Mouse (Mus musculus) heart, embryonic 10.5 days (tissue): ENCODE measurements around the gene Kbtbd13. TPM values are rescaled to one million over a fixed set of nuclear protein-coding genes. Genes with fewer than 3 reads are reported as not detected.

ENCODE experiments used
- DNase-seq: peaks from one replicate; pipeline ENCODE4 v3.0.0-alpha.2; 2017; ENCODE audit warnings: low spot score
- H3K27ac ChIP-seq: fragments of 300-500 bp; sonication (generic); 2 replicates; pipeline ENCODE4 v1.5.1; 2016; ENCODE audit warnings: mild to moderate bottlenecking
- H3K27me3 ChIP-seq: fragments of 300-500 bp; sonication (generic); 2 replicates; pipeline ENCODE4 v1.6.1; 2016; ENCODE audit warnings: mild to moderate bottlenecking; ENCODE audit not compliant: poor library complexity, insufficient read depth, severe bottlenecking
- H3K36me3 ChIP-seq: fragments of 300-500 bp; sonication (generic); 2 replicates; pipeline ENCODE4 v1.6.1; 2016; ENCODE audit warnings: mild to moderate bottlenecking, moderate library complexity
- H3K4me1 ChIP-seq: fragments of 300-500 bp; sonication (generic); 2 replicates; pipeline ENCODE4 v1.6.1; 2016; ENCODE audit warnings: mild to moderate bottlenecking
- H3K4me3 ChIP-seq: fragments of 300-500 bp; sonication (generic); 2 replicates; pipeline ENCODE4 v1.5.1; 2016; ENCODE audit warnings: mild to moderate bottlenecking, moderate library complexity
- H3K9me3 ChIP-seq: fragments of 300-500 bp; sonication (generic); 2 replicates; pipeline ENCODE4 v1.6.1; 2016; ENCODE audit warnings: mild to moderate bottlenecking, moderate library complexity
- WGBS: fragments of 180-500 bp; shearing (Covaris S2); methylation state at CpG from one replicate; pipeline ENCODE4 v1.1.7; 2016; 5-methylcytosine and 5-hydroxymethylcytosine counted together
- polyA plus RNA-seq: library from polyadenylated mRNA; unstranded; fragments of >200 nt; fragmentation: Nextera tagmentation; extraction: Ambion mirVana; gene quantifications from 2 replicates; pipeline ENCODE4 v1.2.1, GENCODE M21; 2016

The Kbtbd13 gene
- polyA plus RNA-seq, 1 experiment from 2014 or later = 1.4 TPM

DNA sequence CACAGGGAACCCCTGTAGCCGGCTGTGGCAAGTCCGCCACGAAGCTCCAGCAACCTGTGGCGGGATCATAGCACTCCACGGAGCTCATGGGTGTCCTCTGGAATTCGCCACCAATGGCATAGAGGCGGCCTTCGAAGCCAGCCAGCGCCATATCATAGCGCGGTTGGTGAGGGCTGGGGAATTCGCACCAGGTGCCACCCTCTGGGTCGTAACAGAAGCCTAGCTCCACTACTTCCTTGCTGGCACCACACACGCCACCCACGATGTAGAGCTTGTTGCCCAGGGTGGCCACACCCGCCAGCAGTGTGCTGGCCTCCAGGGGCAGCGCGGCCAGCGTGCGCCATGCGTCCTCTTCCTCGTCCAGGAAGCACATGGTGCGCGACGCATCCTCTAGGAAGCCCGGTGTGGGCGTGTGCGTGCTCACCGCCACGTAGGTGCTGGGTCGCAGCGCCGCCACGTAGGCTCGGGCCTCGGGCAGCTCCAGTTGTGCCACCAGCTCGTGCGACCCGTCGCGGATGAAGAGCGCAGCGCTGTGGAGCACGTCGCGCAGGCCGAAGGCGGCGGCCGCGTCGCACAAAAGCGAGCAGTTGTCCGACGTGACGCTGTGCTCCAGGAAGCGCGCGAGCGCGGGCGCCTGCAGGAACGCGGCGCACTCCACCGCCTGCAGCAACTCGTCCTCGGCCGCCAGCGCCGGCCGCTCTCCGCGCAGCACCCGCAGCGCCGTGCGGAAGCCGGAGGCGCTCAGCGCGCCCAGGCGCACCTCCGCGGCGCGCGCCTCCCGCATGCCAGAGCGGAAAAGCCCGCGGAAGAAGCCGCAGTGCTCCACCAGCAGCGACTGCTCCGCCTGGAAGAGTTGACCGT, 470 bp downstream of the Kbtbd13 start:
- Histone ChIP-seq H3K9me3 (no peaks in the 10 kb centered on the region), H3K4me3 (peak overlapping the region; percentile 61), H3K36me3 (no peaks in the 10 kb centered on the region), H3K27ac (peak overlapping the region; percentile 83), H3K4me1 (peaks cover 31% of the 10 kb centered on the region), H3K27me3 (peaks cover 52% of the 10 kb centered on the region)
- 12% methylated on average over 96 of the region's 96 CpGs for WGBS
- no peak for DNase-seq

DNA sequence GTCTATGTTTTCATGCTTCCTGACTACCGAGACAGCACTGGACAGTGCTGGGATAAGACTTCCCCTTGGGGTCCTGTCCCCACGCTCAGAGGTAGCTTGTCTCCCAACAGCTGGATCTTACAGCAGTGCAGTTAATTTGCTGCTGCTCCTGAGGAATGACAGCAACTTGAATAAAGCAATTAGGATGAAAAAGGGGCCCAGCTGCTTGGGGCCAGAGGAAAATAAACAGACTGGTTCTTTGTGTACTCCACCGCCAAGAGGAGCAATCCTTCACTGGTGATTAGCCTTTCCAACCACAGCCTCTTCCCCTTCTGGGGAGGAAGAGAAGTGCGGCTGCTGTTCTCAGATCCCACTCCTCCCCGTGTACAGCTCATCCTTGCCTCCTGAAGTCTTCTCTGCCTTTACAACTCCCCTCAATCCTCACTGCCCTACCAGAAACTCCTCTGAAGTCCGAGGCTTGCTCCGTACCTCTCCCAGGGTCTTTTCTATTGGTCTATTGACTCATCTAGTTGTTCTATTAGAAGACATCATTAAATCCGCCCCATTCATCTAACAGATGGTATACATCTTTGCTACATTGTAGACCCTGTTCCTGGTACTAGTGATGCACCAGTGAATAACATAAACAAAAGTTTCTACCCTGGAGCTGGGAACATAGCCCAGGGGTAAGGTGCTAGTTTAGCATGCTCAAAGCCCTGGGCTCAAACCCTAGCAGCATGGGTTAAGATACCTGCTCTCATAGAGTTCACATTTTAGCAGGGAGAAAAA, 4.9 kb downstream of the Kbtbd13 start:
- WGBS = 37% methylated on average over 8 of the region's 8 CpGs
- DNase-seq = no peak
- Histone ChIP-seq H3K27ac (no peak overlapping the region), H3K4me3 (no peak overlapping the region), H3K36me3 (no peaks in the 10 kb centered on the region), H3K4me1 (peaks cover 22% of the 10 kb centered on the region), H3K27me3 (peaks cover 36% of the 10 kb centered on the region), H3K9me3 (no peaks in the 10 kb centered on the region)

DNA sequence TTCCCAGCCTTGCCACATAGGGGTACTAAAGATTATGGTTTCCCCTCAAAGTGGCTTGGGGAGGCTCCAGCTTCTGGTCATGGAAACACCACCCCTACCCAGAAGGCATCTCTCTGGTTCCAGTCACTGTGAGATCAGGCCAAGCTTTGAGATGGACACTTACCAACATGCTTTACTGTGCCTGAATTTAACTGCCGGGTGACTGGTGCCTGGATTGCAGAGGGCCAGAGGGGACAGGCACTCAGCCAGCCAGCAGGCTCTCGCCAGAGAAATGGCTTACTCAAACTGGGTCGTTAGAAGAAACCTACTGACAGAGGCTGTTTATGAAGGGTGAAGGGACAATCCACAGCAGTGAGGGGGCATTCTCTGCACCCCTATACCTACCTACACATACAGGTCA, 7.2 kb downstream of the Kbtbd13 start:
- Histone ChIP-seq H3K4me1 (peaks cover 23% of the 10 kb centered on the region), H3K27me3 (peaks cover 13% of the 10 kb centered on the region), H3K9me3 (no peaks in the 10 kb centered on the region), H3K36me3 (no peaks in the 10 kb centered on the region), H3K4me3 (no peak overlapping the region), H3K27ac (no peak overlapping the region)
- 50% methylated on average over 3 of the region's 3 CpGs for whole genome bisulfite sequencing
- no peak for DNase-seq

DNA sequence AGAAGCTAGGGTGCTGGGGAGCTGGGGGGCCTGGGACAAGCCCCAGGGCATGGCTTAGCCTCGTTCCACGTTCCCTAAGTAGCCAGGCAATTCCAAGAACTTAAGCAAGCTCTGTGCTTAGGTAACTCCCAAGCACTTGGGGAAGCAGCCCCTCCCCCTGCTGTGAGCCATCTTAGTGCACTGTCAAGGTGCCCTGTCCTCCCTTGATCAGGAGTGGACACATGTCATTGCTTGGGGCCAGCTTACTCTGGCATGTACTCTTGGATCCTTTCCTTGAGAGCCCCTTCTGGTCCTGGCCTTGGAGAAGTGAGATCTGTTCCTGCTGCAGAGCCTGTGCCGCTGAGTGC, 8.7 kb downstream of the Kbtbd13 start:
- Histone ChIP-seq H3K36me3 (peaks cover under 1% of the 10 kb centered on the region; the same call in 1 of the 2 replicates), H3K9me3 (no peaks in the 10 kb centered on the region), H3K4me1 (peaks cover 23% of the 10 kb centered on the region), H3K27me3 (0 out of 2 replicates have a peak, but pooled peaks cover 5% of the 10 kb centered on the region), H3K27ac (peak overlapping the region; percentile 33; the same call in 1 of the 2 replicates), H3K4me3 (no peak overlapping the region)
- 43% methylated on average over 3 of the region's 3 CpGs for whole genome bisulfite sequencing
- DNase-seq = no peak

DNA sequence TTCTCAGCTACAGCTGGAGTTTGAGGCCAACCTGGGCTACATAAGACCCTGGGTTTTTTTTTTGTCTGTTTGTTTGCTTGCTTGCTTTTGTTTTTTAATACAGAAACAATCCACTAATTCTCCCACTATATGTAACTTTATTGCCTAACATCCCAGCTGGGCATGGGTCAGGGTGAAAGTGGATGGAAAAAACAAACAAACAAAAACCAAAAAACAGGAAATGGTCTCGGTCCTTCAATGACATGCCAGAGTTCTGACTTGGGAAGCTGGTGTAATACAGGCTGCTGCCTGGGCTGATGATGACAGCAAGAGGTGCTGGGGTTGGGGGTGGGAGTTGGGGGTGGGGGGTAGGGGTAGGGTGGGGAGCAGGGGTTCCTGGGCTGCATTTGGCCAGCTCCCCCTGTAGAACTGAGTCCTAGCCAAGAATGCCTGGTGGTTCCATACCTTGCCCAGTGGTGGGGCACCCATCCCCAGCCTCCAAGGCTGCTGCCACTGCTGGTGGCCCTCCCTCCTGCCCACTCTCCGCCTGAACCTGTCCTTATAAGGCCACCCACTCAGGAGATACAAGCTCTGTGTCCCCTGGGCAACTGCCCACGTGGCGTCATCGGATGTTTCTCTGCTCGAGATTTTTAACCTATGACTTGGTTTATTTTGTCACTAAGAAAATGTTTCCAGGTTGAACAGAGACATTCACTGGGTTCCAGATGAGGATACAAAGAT, 9.3 kb downstream of the Kbtbd13 start:
- peaks cover 23% of the 10 kb centered on the region for H3K4me1 ChIP-seq
- 65% methylated on average over 6 of the region's 6 CpGs for WGBS

DNA sequence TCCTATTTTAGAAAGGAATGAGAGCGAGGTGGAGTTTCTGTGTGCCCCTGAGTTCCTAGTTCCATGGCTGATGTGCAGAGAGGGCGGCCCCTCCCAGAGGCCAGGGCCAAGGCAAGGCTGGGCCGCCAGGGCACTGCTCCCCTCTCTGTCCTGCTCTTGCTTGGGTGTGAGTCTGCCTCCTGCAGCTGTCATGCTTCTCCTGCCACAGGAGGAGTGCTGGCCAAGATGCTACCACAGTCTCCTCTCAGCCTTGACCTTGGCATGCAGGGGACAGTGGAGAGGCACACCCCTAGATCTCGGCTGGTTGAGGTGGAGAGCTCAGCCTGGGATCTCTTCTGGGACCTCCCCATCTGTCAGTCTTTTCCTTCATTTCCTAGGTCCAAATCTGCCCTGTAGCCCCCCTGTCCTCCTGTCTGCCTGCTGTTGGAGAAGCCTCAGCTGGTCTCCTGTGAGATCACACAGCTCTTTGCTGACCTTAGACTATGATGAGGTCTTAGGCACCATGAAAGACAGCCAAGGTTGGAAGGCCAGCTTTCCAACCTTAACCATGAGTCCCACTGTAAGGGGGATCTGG, 10.3 kb downstream of the Kbtbd13 start:
- peaks cover 23% of the 10 kb centered on the region for H3K4me1 ChIP-seq
- 0 out of 2 replicates have a peak, but pooled peaks cover 5% of the 10 kb centered on the region for H3K27me3 ChIP-seq
- no peak for DNase-seq

More for the DNA sequence above, 9.3 kb downstream of the Kbtbd13 start:
- peak overlapping the region; percentile 33; the same call in 1 of the 2 replicates for H3K27ac ChIP-seq
- no peaks in the 10 kb centered on the region for H3K9me3 ChIP-seq
- no peak for DNase-seq
- H3K4me3 ChIP-seq = no peak overlapping the region
- peaks cover 6% of the 10 kb centered on the region for H3K36me3 ChIP-seq
- 0 out of 2 replicates have a peak, but pooled peaks cover 5% of the 10 kb centered on the region for H3K27me3 ChIP-seq

DNA sequence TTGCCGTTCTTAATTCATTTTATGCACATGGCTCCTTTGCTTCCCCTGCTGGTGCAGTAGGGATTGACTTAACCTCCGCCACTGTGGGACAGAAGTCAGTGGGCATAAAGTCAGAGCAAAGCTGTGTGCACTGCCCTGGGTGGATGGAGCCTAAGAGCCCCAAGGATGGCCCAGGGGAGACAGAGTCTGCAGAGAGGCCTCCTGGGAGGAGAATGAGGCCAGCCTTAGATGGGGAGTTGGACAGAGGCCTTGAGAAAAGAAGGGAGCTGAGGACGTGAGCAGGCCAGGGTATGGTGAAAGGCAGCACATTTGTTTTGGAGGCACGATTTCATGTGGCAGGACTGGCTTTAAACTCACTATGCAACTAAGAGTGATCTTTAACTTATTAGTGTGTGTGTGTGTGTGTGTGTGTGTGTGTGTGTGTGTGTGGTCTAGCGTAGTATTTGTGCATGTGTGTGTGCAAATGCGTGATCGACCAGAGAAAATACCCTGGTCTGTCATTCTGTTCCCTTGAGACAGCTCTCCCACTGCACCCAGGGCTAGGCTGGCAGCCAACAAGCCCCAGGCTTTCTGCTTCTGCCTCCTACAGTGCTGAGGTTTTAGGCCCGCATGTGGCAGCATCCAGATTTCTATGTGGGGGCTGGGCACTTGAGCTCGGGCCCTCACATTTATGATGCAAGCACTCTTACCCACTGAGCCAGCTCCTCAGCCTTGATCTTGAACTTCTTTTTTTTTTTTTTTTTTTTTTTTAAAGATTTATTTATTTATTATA, 16.1 kb downstream of the Kbtbd13 start:
- H3K4me1 ChIP-seq = peaks cover 8% of the 10 kb centered on the region; the same call in 1 of the 2 replicates
- peaks cover 23% of the 10 kb centered on the region for H3K36me3 ChIP-seq
- H3K27me3 ChIP-seq = no peaks in the 10 kb centered on the region
- no peaks in the 10 kb centered on the region for H3K9me3 ChIP-seq
- H3K27ac ChIP-seq = peak overlapping the region; percentile 18; the same call in 1 of the 2 replicates
- DNase-seq = no peak
- WGBS = 84% methylated on average over 9 of the region's 9 CpGs
- H3K4me3 ChIP-seq = no peak overlapping the region

More for the DNA sequence above, 10.3 kb downstream of the Kbtbd13 start:
- Histone ChIP-seq H3K9me3 (no peaks in the 10 kb centered on the region), H3K36me3 (peaks cover 6% of the 10 kb centered on the region), H3K4me3 (no peak overlapping the region), H3K27ac (peak overlapping the region; percentile 23; the same call in 1 of the 2 replicates)
- 79% methylated on average over 4 of the region's 4 CpGs for WGBS

DNA sequence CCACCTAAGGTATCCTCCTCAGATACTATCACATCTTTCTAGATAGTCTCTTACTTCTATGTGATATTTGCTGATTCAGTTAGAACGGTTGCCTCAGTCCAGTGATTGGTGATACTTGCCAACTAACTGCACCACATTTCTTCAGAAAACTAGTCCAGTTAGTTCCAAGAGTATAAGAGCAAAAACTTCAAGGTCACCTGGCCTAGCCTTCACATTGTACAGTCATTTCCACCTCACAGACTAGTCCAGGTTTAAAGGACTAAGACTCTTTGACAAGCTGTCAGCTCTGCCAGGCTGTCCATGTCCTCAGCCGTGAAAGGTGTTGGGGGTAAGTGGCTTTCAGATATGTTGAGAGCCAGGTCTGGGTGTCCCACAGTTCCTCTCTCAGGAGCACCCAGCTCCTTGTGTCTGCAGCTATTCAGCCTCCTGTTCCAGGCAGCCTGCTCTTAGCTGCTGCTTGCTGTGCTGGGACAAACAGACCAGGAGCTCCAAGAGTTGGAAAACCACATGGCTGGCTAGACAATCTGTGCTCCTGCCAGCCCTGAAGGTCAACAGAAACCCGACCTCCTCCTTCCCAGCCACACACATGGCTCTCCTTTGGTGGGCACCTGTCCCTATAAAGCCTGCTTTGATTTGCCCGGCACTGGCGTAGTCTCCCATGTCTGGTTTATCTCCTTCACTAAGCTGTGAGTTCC, 16.8 kb downstream of the Kbtbd13 start:
- peak overlapping the region; percentile 18; the same call in 1 of the 2 replicates for H3K27ac ChIP-seq
- WGBS = 73% methylated on average over 5 of the region's 5 CpGs
- H3K27me3 ChIP-seq = no peaks in the 10 kb centered on the region
- no peaks in the 10 kb centered on the region for H3K9me3 ChIP-seq
- H3K4me1 ChIP-seq = peaks cover 8% of the 10 kb centered on the region; the same call in 1 of the 2 replicates
- no peak overlapping the region for H3K4me3 ChIP-seq
- no peak for DNase-seq
- H3K36me3 ChIP-seq = peaks cover 23% of the 10 kb centered on the region

DNA sequence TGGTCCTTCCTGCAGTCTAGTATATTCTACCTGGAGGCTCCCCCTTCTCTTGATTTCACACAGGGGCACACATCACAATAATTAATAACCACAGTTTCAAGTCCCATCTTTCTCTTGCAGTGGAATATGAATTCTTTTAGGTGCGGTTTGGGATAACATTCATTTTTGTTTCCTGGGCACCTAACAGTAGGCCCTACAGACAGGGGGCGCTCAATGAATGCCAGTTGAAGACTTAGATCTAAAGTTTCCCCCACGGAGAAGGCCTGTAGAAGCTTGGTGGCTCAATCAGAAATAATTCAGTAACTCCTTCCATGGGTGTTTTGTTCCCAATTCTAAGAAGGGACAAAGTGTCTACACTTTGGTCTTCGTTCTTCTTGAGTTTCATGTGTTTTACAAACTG, 19.0 kb downstream of the Kbtbd13 start:
- H3K4me3 ChIP-seq = no peak overlapping the region
- peaks cover 13% of the 10 kb centered on the region; the same call in 1 of the 2 replicates for H3K4me1 ChIP-seq
- H3K36me3 ChIP-seq = peaks cover 20% of the 10 kb centered on the region
- 67% methylated on average over 4 of the region's 4 CpGs for WGBS
- no peaks in the 10 kb centered on the region for H3K9me3 ChIP-seq
- DNase-seq = no peak
- no peaks in the 10 kb centered on the region for H3K27me3 ChIP-seq
- no peak overlapping the region for H3K27ac ChIP-seq

DNA sequence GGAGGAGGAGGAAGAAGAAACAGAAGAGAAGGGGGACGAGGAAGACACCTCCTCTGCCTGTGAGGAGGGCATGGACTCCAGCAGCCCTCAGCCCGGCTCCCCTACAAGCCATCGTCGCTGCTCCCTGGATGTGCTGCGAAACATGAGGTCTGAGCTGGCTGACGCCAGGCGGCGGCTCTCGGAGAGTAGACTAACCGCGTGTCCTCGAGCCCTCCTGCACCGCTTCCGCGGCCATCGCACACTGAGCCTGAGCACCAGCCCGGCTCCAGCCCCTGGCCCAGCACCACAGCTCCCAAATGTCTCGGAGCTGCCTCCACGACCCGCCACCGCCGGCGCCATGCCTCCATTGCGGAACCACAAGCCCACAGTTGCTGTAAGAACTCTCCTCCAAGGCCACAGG, 19.7 kb downstream of the Kbtbd13 start:
- Histone ChIP-seq H3K9me3 (no peaks in the 10 kb centered on the region), H3K4me3 (no peak overlapping the region), H3K27me3 (no peaks in the 10 kb centered on the region), H3K4me1 (peaks cover 13% of the 10 kb centered on the region; the same call in 1 of the 2 replicates), H3K36me3 (peaks cover 17% of the 10 kb centered on the region), H3K27ac (no peak overlapping the region)
- DNase-seq = no peak
- 75% methylated on average over 24 of the region's 24 CpGs for WGBS

DNA sequence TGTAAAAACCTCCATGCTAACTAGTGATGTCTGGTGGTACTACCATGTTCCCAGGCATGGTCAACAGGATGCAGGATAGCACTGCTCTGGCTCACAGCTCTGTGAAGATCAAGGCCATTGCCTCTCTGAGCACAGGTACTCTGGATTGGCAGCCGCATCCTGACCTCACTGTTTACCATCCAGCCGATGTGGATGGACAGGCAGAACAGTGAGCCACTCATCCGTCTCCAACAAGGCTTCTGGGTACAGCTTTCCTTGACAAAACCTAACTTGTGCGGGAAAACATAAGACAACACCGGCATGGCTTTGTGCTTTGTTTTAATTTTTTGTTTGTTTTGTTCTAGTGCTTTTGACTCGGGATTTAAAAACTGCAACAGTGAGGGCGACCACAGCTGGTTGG, 25.7 kb downstream of the Kbtbd13 start:
- no peak overlapping the region for H3K4me3 ChIP-seq
- peaks cover 22% of the 10 kb centered on the region for H3K4me1 ChIP-seq
- WGBS = 87% methylated on average over 7 of the region's 7 CpGs
- H3K36me3 ChIP-seq = peaks cover 28% of the 10 kb centered on the region
- H3K9me3 ChIP-seq = no peaks in the 10 kb centered on the region
- DNase-seq = peak; percentile 54
- no peak overlapping the region for H3K27ac ChIP-seq
- no peaks in the 10 kb centered on the region for H3K27me3 ChIP-seq
